Mouse (Mus musculus): Measurements from ENCODE around the gene Rpl31. TPM values are rescaled to one million over a fixed set of nuclear protein-coding genes. Genes with fewer than 3 reads are reported as not detected.

The Rpl31 gene
- polyA plus RNA-seq, 1 experiment = 261 TPM

DNA sequence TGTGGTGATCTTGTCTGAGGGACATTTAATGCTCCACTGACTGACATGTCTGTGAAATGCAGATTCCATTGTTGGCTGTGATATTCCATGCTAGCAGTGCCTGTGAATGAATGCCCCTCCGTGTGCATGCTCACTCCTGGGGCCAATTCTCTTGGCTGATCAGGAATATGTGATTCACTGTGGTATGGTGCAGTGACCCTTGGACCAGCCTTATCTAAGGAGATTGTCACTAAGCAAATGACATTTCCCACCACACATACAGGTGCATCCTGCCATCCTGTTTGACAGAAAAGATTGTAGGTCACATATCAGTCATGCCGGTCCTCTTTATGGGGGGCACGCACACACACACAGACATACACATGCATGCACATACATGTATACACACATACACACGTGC lies 35.2 kb upstream of the Rpl31 start:
- no peak overlapping the region for H3K4me3 ChIP-seq (ENCODE audit: insufficient read depth, low read depth, low read length)
- H3K36me3 ChIP-seq (ENCODE audit: control insufficient read depth, insufficient read depth, low read length) = no peaks in the 10 kb centered on the region
- DNase-seq = no peak
- no peak overlapping the region for H3K27ac ChIP-seq (ENCODE audit: insufficient read depth, low read depth, low read length)
- TF ChIP-seq POLR2A (IDR thresholded peaks at IDR 0.05; ENCODE audit: low read depth, low read length) = no peak
- no peak for TF ChIP-seq CTCF (conservative IDR thresholded peaks at IDR 0.05; ENCODE audit: insufficient read depth, insufficient read length, low read depth, low read length)
- 81% methylated on average over 4 of the region's 4 CpGs for WGBS
- H3K27me3 ChIP-seq (replicated peaks; ENCODE audit: control insufficient read depth, insufficient read depth, low read length) = no peaks in the 10 kb centered on the region
- no peaks in the 10 kb centered on the region for H3K4me1 ChIP-seq (ENCODE audit: control insufficient read depth, insufficient read depth, low read length)

DNA sequence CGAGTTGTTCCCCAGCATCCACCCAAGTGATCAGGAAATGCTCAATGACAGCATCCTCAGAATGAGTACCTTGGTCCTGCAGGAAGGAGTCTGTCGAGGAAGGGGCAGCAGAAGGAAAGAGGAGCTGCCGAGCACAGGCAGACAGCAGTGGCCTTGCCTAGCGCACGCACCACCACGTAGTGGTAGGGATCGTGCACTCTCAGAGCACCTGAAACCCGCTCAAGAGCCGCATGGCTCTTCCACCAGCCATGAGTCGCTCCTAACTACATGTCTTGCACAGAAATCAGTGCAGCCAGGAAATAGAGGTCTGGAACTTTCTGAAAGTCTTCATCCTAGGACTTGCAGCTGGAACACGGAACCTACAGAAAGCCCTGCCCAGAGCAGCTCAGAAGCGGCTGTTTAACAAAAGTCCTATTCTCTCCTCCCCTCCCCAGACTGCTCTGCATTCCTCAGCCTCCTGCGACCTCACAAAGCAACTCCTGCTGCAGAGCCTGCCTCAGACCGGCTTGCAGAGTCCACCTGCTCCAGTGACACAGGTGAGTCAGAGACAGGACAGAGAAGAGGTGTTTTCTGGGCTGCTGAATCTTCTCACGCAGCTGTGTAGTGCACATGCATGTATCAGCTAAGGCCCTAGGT lies 32.0 kb upstream of the Rpl31 start:
- no peaks in the 10 kb centered on the region for H3K27me3 ChIP-seq (replicated peaks; ENCODE audit: control insufficient read depth, insufficient read depth, low read length)

GRCm38 (mm10) chr1:39336788-39337187 lies 30.9 kb upstream of the Rpl31 start:
- 87% methylated on average over 8 of the region's 8 CpGs for WGBS
- Histone ChIP-seq H3K27me3 (replicated peaks; ENCODE audit: control insufficient read depth, insufficient read depth, low read length) (no peaks in the 10 kb centered on the region), H3K27ac (ENCODE audit: insufficient read depth, low read depth, low read length) (no peak overlapping the region), H3K36me3 (ENCODE audit: control insufficient read depth, insufficient read depth, low read length) (no peaks in the 10 kb centered on the region), H3K4me3 (ENCODE audit: insufficient read depth, low read depth, low read length) (no peak overlapping the region), H3K4me1 (ENCODE audit: control insufficient read depth, insufficient read depth, low read length) (no peaks in the 10 kb centered on the region)
- TF ChIP-seq CTCF (conservative IDR thresholded peaks at IDR 0.05; ENCODE audit: insufficient read depth, insufficient read length, low read depth, low read length) (no peak), POLR2A (IDR thresholded peaks at IDR 0.05; ENCODE audit: low read depth, low read length) (no peak)
- DNase-seq = no peak

More for the DNA sequence above, 32.0 kb upstream of the Rpl31 start:
- Histone ChIP-seq H3K27ac (ENCODE audit: insufficient read depth, low read depth, low read length) (no peak overlapping the region), H3K36me3 (ENCODE audit: control insufficient read depth, insufficient read depth, low read length) (no peaks in the 10 kb centered on the region), H3K4me3 (ENCODE audit: insufficient read depth, low read depth, low read length) (no peak overlapping the region), H3K4me1 (ENCODE audit: control insufficient read depth, insufficient read depth, low read length) (no peaks in the 10 kb centered on the region)
- WGBS = 50% methylated on average over 15 of the region's 15 CpGs
- DNase-seq = no peak
- TF ChIP-seq POLR2A (IDR thresholded peaks at IDR 0.05; ENCODE audit: low read depth, low read length) = no peak
- no peak for TF ChIP-seq CTCF (conservative IDR thresholded peaks at IDR 0.05; ENCODE audit: insufficient read depth, insufficient read length, low read depth, low read length)

- no peak for DNase-seq
- 78% methylated on average over 10 of the region's 10 CpGs for WGBS
- no peaks in the 10 kb centered on the region for H3K4me1 ChIP-seq (ENCODE audit: control insufficient read depth, insufficient read depth, low read length)
- TF ChIP-seq CTCF (conservative IDR thresholded peaks at IDR 0.05; ENCODE audit: insufficient read depth, insufficient read length, low read depth, low read length) = no peak
- no peak for TF ChIP-seq POLR2A (IDR thresholded peaks at IDR 0.05; ENCODE audit: low read depth, low read length)
- no peaks in the 10 kb centered on the region for H3K36me3 ChIP-seq (ENCODE audit: control insufficient read depth, insufficient read depth, low read length)
- no peak overlapping the region for H3K27ac ChIP-seq (ENCODE audit: insufficient read depth, low read depth, low read length)
- H3K27me3 ChIP-seq (replicated peaks; ENCODE audit: control insufficient read depth, insufficient read depth, low read length) = no peaks in the 10 kb centered on the region
- no peak overlapping the region for H3K4me3 ChIP-seq (ENCODE audit: insufficient read depth, low read depth, low read length)
These were observed 28.8 kb upstream of the Rpl31 start for GRCm38 (mm10) chr1:39338831-39339230.

DNA sequence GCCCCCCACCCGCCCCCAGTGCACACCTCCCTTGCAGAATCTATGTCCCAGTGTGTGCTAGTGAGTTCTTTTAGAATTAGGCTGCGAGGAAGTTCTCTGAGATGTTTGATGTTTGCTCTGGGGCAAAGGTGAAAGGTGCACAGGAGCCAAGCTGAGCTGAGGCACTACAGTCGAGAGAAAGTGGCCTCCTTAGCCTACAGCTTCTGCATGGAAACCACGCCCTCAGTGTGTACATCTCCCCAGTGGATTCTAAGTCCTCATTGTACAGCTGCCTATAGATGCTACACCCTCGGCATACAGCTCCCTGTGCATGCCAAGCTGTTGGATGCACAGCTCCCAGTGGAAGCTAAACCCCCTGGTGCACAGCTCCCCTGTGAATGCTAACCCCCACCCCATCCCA lies 28.2 kb upstream of the Rpl31 start:
- no peak for DNase-seq
- H3K4me1 ChIP-seq (ENCODE audit: control insufficient read depth, insufficient read depth, low read length) = no peaks in the 10 kb centered on the region
- H3K27ac ChIP-seq (ENCODE audit: insufficient read depth, low read depth, low read length) = no peak overlapping the region
- no peaks in the 10 kb centered on the region for H3K27me3 ChIP-seq (replicated peaks; ENCODE audit: control insufficient read depth, insufficient read depth, low read length)
- no peak for TF ChIP-seq CTCF (conservative IDR thresholded peaks at IDR 0.05; ENCODE audit: insufficient read depth, insufficient read length, low read depth, low read length)
- TF ChIP-seq POLR2A (IDR thresholded peaks at IDR 0.05; ENCODE audit: low read depth, low read length) = no peak
- WGBS = 63% methylated on average over 5 of the region's 5 CpGs
- H3K36me3 ChIP-seq (ENCODE audit: control insufficient read depth, insufficient read depth, low read length) = no peaks in the 10 kb centered on the region
- no peak overlapping the region for H3K4me3 ChIP-seq (ENCODE audit: insufficient read depth, low read depth, low read length)

DNA sequence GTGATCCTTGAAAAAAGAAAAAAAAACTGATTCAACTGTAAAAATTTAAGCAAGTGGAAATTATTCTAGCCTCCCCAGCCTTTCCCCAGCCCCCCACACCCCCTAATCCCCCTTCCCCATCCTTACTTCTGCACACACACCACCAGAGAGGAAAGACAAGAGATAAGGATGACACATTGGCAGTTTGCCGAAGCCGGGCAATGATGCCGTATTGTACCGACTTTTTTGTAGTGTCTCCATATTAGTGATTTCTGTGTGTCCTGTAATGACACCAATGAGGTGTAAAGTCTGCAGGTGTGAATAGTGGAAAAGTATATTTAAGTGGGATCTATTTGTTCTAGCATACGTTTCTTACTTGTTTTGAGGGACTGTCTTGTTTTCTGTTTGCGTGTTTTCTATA lies 27.5 kb upstream of the Rpl31 start:
- no peaks in the 10 kb centered on the region for H3K4me1 ChIP-seq (ENCODE audit: control insufficient read depth, insufficient read depth, low read length)
- no peaks in the 10 kb centered on the region for H3K36me3 ChIP-seq (ENCODE audit: control insufficient read depth, insufficient read depth, low read length)
- no peak for DNase-seq
- TF ChIP-seq CTCF (conservative IDR thresholded peaks at IDR 0.05; ENCODE audit: insufficient read depth, insufficient read length, low read depth, low read length) = no peak
- no peak for TF ChIP-seq POLR2A (IDR thresholded peaks at IDR 0.05; ENCODE audit: low read depth, low read length)
- WGBS = 90% methylated on average over 6 of the region's 6 CpGs
- no peak overlapping the region for H3K4me3 ChIP-seq (ENCODE audit: insufficient read depth, low read depth, low read length)
- H3K27ac ChIP-seq (ENCODE audit: insufficient read depth, low read depth, low read length) = no peak overlapping the region
- H3K27me3 ChIP-seq (replicated peaks; ENCODE audit: control insufficient read depth, insufficient read depth, low read length) = no peaks in the 10 kb centered on the region

DNA sequence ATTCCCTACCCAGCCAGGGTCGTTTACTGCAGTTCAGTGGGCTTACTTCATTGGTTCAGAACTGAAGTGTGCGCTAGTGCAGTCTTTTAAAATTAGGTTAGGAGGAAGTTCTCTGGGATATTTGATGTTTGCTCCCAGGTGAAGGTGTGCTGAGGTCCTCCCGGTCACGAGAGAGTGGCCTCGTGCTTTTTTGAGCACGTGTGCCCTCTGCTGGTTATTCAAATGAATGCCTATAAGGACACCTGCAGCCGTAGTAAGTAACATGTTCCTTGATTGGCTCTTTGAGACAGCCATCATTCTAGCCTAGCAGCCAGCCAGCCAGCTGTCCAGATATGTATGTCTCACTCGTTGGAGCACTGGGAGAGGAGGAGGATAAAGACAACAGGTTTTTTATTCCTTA lies 27.0 kb upstream of the Rpl31 start:
- Histone ChIP-seq H3K4me1 (ENCODE audit: control insufficient read depth, insufficient read depth, low read length) (no peaks in the 10 kb centered on the region), H3K27me3 (replicated peaks; ENCODE audit: control insufficient read depth, insufficient read depth, low read length) (no peaks in the 10 kb centered on the region), H3K36me3 (ENCODE audit: control insufficient read depth, insufficient read depth, low read length) (no peaks in the 10 kb centered on the region), H3K27ac (ENCODE audit: insufficient read depth, low read depth, low read length) (no peak overlapping the region), H3K4me3 (ENCODE audit: insufficient read depth, low read depth, low read length) (no peak overlapping the region)
- TF ChIP-seq POLR2A (IDR thresholded peaks at IDR 0.05; ENCODE audit: low read depth, low read length) (no peak), CTCF (conservative IDR thresholded peaks at IDR 0.05; ENCODE audit: insufficient read depth, insufficient read length, low read depth, low read length) (peak; percentile 84)
- peak; percentile 75 for DNase-seq
- 18% methylated on average over 8 of the region's 8 CpGs for WGBS

Data from kidney, adult 2 months (tissue).